Mouse (Mus musculus) adrenal gland, postnatal 10 days (tissue): ENCODE results near the gene Fbxw4. TPM values are rescaled to one million over a fixed set of nuclear protein-coding genes. Genes with fewer than 3 reads are reported as not detected.
"Not testable (repeated sequence)": the region's sequence is repeated elsewhere in the genome, so short reads cannot be mapped to it uniquely, and the experiment has no call there.

ENCODE experiments used
- DNase-seq: peaks from one replicate; pipeline ENCODE4 v3.0.0; 2021; ENCODE audit warnings: mixed read lengths
- total RNA-seq, 2 experiments: library from RNA; stranded (reverse); gene quantifications; 2 replicates each; pipeline ENCODE4 v1.2.3; 2021

The Fbxw4 gene
- total RNA-seq, 2 experiments from 2014 or later: 33.8 to 37.1 TPM

- no peak for DNase-seq
Observed at GRCm38 (mm10) chr19:45580235-45580634, 79.9 kb downstream of the Fbxw4 start.

DNA sequence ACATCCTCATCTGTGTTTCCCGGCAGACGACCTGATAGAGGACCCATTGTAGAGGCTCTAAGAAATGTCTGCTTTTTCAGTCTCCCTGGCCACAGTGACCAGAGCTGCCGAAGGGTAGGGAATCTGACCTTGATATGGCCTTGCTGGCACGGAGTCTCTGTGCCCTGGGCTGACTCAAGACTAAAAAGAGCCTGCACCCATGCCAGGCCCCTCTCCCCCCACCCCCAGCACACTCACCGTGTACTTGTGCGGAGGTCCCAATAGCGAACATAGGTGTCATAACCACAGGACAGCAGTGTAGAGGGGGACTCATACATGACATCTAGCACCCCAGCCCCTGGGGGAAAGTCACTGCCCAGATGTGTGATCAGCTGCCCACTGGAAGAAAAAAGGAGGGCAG, 80.7 kb downstream of the Fbxw4 start:
- DNase-seq: peak; percentile 52

DNA sequence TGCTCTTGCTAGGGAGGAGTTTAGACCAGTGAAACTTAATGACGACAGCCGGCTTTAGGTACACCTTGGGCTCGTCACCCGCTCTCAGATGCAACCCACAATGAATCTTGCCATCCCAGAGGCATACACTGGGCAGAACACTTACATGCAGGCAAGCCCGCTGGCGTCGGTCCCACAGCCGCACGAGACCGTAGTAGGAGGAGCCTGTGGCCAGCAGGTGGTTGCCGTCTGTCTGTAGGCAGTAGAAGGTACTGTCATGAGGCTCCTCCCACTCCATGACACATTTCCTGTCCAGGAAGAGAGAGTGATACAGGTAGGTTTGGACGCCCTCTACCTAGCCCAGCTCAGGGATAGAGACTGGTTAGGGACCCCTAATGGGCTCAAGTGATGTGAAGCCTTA, 81.1 kb downstream of the Fbxw4 start:
- no peak for DNase-seq

- DNase-seq: no peak
Observed at GRCm38 (mm10) chr19:45577141-45577750, 82.9 kb downstream of the Fbxw4 start.

- no peak for DNase-seq
Observed at GRCm38 (mm10) chr19:45575632-45576001, 84.5 kb downstream of the Fbxw4 start.

- DNase-seq: no peak
Observed at GRCm38 (mm10) chr19:45574941-45575631, 85.0 kb downstream of the Fbxw4 start.

DNA sequence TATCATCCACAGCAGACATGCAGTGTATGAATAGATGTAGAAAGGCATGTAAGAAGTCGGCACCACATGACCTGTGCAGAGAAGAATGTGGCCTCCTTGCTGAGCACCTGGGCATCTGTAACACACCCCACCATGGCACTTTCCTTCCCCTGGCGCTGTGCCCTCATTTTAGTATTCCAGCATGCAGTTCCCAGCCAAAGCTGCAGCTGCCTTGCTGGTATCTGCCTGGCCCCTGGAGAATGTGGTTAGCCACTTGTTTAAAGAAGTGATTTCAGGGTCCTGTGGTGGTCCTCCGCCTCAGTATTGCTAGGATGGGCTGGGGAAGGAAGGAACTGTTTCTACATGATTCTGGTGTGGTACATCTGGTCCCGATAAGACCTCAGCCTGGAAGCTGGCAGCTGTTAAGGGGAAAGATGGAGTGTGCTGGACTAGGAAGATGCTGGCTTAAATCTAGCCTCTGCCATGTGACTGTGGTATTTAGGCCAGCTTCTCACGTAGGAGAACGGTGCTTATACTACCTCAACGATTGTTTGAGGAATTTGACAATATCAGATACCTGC, 85.7 kb downstream of the Fbxw4 start:
- no peak for DNase-seq

DNA sequence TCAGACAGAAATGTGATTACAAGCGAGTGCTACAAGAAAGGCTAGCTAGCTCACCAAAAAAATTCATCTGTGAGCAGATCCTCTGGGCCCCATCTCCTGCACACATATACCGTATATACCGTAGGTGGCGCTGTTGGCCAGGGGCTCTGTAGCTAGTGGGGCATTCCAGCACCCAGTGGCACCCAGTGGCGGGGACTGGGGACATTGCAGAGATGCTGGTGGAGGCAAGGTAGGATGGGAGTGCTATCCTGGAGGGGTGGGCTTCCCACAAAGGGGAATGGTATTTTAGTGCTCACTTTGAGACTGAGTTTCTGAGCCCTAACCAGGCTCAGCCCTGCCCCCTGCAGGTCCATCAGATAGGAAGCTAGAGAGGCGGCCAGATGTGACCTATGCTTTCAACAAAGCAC, 86.2 kb downstream of the Fbxw4 start:
- peak; percentile 84 for DNase-seq

GRCm38 (mm10) chr19:45573033-45573432, 87.1 kb downstream of the Fbxw4 start:
- no peak for DNase-seq

- no peak for DNase-seq
Observed at GRCm38 (mm10) chr19:45567367-45567766, 92.7 kb downstream of the Fbxw4 start.

DNA sequence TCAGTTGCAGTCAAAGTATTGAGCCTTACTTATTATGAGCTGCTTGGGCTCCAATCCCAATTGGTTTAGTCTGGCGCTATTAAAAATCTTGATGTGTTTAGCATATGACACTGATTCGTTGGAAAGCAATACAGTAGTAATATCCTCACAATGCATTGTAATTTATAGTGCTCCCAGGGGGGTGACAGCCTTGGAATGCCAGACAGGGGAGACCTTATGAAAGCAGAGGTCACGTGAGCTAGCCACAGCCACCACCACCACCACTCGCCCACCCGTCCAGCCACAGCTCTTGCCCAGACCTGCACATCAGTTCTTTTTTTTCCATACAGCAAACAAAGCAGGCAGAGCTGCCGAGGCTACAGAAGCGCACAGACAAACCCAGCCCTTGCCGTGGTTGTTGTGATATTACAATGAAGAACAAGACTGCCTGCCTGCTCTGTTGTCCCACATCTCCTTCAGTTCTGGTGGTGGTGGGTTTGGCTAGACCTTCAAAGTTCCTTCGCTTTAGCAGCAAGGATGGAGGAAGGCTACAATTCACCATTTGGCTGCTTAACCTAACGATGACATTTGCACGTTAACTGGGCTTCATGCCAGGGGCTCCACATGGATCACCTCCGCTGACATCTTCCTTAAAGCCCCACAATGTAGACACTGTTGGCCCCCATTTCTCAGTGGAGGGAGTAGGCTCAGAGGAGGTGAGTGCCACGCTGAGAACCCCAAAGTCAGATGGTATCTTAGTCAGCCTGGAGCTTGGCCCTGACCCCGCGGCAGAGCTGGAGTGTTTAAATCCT, 94.0 kb downstream of the Fbxw4 start:
- no peak for DNase-seq

- DNase-seq: peak; percentile 91
Observed at GRCm38 (mm10) chr19:45560153-45560890, 99.8 kb downstream of the Fbxw4 start, which contains the start of the genes Poll and Gm17018. Gene Poll, minus strand, starts transcription at chr19:45560531. Gene Gm17018, plus strand, starts transcription at chr19:45560615.

DNA sequence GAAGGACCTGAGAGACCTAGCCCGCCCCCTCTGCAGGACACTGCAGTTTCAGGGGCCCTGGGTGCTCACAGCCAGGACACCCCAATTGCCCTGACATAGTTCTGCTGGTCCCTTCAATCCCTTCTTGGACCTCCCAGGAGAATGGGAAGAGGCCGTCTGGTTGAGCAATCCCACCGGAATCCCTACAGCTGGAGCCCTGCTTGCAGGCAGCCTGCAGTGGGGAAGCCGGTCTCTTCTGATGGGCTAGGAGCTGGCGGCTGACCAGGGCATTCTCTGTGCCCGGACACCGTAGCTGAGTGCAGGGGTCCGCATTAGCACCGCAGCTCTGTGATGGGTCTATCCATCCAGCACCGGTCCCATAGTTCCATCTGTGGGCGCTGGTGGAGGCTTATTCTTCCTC, 106.0 kb downstream of the Fbxw4 start:
- DNase-seq: no peak

GRCm38 (mm10) chr19:45552187-45552586, 107.9 kb downstream of the Fbxw4 start:
- no peak for DNase-seq

GRCm38 (mm10) chr19:45549948-45550347, 110.2 kb downstream of the Fbxw4 start:
- no peak for DNase-seq

DNA sequence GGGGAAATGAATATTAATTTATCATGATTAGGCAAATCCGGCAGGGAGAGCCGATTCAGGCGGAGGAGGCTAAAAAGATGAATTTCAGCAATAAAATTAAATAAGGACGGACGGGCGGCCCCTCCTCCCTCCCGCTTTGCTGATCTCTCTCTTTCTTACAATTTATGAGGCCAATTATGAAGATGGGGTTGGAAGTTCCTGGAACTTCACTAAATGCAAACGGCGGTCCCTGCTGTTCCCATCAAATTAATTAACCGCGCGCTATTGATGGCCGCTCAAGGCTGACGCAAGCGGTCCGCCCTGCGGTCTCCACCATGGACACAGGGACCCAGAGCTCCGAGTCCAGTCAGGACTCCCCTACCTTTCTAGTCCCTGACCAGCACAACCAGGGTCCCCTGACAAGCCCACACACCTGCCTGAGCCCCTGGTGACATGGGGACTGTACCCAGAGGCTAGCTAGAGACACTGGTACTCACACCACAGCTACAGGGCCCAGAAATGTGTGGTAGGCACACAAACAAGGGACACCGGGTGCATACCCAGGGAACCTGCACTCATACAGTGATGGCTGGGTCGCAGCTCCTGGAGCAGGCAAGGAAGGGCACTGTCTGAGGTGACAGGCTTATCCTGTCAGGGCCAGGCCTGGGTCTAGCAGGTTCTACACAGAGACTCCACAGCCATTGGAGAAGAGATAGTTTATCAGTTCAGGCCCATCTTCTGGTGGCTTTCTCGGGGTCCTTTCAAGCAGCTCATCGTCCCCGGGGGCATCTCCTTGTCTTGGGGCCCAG, 110.8 kb downstream of the Fbxw4 start:
- no peak for DNase-seq

DNA sequence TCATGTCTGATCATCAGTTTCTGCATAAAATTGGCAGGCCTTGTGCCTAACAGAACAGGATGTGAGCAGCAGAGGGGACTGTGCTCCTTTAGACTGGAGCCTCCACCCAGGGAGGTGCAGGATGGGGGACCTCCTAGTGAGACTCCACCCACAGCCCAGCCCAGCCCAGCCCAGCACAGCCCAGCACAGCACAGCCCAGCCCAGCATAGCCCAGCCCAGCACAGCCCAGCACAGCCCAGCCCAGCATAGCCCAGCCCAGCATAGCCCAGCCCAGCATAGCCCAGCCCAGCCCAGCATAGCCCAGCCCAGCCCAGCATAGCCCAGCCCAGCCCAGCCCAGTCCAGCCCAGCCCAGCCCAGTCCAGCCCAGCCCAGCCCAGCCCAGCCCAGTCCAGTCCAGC, 111.9 kb downstream of the Fbxw4 start:
- DNase-seq: not testable (repeated sequence)

- peak; percentile 90 for DNase-seq
Observed at GRCm38 (mm10) chr19:45544925-45545321, 115.2 kb downstream of the Fbxw4 start.

DNA sequence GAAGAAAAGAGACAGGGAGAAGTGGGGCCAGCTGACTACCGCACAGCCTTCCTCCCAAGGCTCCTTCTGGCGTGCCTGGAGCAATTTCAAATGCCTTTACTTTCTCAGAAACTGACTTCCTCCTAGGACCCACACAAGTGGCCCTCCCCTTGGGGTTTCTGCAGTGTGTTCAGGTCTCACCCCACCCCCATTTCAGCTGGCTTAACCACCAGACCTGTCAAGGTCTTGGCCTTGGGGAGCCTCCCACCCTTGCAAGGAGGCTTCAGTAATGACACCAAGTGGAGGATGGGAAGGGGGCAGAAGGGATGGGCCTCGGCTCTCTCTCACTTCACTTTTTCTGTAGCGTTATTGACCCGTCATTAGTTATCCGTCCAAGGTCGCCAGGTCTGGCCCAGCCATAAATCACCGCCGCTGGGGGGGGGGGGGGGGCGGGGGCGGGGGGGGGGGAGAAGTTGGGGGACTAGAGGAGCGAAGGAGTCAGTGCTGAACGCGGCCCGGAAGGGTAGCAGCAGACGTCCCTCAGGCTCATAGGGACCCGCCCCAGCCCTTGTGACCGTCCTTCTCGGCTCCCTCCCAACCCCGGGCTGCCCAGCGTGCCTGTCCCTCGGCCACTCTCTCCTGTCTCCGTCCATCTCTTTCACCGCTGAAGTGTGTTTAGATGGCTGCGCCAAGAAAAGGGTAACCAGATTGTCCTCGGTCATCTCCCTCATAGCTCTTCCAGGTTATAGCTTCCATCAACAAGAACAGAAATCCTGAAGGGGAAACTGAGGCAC, 115.8 kb downstream of the Fbxw4 start:
- DNase-seq: peak; percentile 59

GRCm38 (mm10) chr19:45542061-45542460, 118.1 kb downstream of the Fbxw4 start:
- no peak for DNase-seq
